10 mouse cellular contexts compared by ENCODE assay signal in the genomic region with DNA sequence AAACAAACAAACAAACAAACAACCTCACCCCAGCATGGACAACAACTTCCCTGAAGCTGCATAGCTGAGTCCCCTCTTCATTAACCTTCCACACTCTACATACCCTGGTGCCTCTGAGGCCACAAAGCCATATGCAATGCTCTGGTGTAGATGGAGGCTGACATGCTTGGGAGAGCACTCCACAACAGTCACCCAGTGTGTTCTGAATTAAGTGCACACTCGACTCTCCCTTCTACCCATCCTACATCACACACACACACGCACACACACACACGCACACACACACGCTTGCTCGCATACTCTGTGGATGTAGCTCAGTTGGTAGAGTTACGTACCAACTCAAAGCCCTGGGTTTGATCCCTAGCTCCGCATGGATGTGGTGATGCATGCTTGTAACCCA.
"Had no signal": no experiment of that assay in that cellular context is flagged by ENCODE, and none has a peak within 500 bp of the region (broad histone marks: within the 10 kb centered on the region; RNA-seq: fewer than 3 reads in every experiment).

No protein-coding gene starts in this region.

- H3K4me3 ChIP-seq: intestine, embryonic 15.5 days; limb, embryonic 12.5 days; liver, embryonic 13.5 days; lung, embryonic 15.5 days; midbrain, embryonic 10.5 days; myocyte; neural tube, embryonic 15.5 days had no signal

- ATAC-seq: intestine, embryonic 15.5 days had no signal

- H3K9me3 ChIP-seq: intestine, embryonic 15.5 days; limb, embryonic 12.5 days; liver, embryonic 13.5 days; lung, embryonic 15.5 days; midbrain, embryonic 10.5 days; neural tube, embryonic 15.5 days had no signal

- H3K9ac ChIP-seq: intestine, embryonic 15.5 days; limb, embryonic 12.5 days; liver, embryonic 13.5 days; liver, postnatal 0 days; lung, embryonic 15.5 days; neural tube, embryonic 15.5 days had no signal

- H3K4me2 ChIP-seq: intestine, embryonic 15.5 days; limb, embryonic 12.5 days; liver, embryonic 13.5 days; lung, embryonic 15.5 days; neural tube, embryonic 15.5 days had no signal

- H3K27ac ChIP-seq: intestine, embryonic 15.5 days; limb, embryonic 12.5 days; liver, embryonic 13.5 days; lung, embryonic 15.5 days; midbrain, embryonic 10.5 days; neural tube, embryonic 15.5 days; stomach, postnatal 0 days had no signal

- H3K36me3 ChIP-seq: intestine, embryonic 15.5 days; limb, embryonic 12.5 days; liver, embryonic 13.5 days; lung, embryonic 15.5 days; midbrain, embryonic 10.5 days; neural tube, embryonic 15.5 days had no signal

- DNase-seq: liver, embryonic 13.5 days; midbrain, embryonic 14.5 days had no signal
